In the genomic region with DNA sequence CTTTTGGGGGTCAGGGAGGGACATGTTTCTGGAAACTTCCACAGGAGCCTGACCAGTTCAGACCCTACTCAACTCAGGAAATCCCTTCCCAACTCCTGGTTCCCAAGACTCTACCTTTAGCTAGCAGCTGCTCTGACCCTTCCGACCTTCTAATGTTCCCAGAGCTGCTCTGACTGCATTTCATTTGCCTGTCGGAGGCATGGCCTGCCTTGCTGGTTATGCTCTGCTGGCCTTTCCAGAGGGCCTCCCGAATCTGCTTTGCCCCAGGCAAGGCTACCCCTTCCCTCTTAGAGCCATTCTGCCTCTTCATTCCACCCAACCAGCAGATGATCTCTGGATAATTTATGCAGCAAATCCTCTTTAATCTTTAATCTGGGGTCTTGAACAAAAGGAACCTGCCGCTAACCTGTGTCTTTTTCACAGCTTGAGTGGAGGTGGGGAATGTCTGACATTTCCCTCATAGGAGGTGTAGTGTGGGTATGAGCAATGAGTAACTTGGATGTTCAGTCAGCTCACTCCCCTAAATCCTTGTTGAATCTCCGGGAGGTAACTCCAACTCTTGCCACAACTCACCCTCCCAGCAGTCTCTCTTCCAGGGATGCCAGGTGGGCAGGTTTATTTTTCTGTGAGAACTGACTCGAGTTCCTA, we compare ENCODE assay signal across 8 mouse cellular contexts. TPM values are rescaled to one million over a fixed set of nuclear protein-coding genes. Genes with fewer than 3 reads are reported as not detected.
DNase-seq lines count a peak whose midpoint lies in the region; ATAC-seq and TF ChIP-seq lines count a peak whose summit lies in the region.

No protein-coding gene starts in this region.

- TF ChIP-seq POLR2A in liver, adult 2 months (IDR thresholded peaks at IDR 0.05; ENCODE audit: extremely low read depth, insufficient read depth, low read length), result no peak
- no peak for TF ChIP-seq POLR2A in kidney, adult 2 months (IDR thresholded peaks at IDR 0.05; ENCODE audit: low read depth, low read length)

- peak overlapping the region; percentile 56; the same call in 1 of the 2 replicates for H3K4me3 ChIP-seq in liver, adult 2 months (ENCODE audit: insufficient read depth, low read depth, low read length)
- no peak overlapping the region for H3K4me3 ChIP-seq in kidney, adult 2 months (ENCODE audit: insufficient read depth, low read depth, low read length)
- H3K4me3 ChIP-seq in midbrain, embryonic 15.5 days, result peak overlapping the region; percentile 70

- H3K36me3 ChIP-seq in liver, adult 2 months (ENCODE audit: control insufficient read depth, insufficient read depth, low read length), result no peaks in the 10 kb centered on the region
- no peaks in the 10 kb centered on the region for H3K36me3 ChIP-seq in kidney, adult 2 months (ENCODE audit: control insufficient read depth, insufficient read depth, low read length)
- H3K36me3 ChIP-seq in midbrain, embryonic 15.5 days (replicated peaks), result no peaks in the 10 kb centered on the region

- H3K27ac ChIP-seq in liver, adult 2 months (replicated peaks; ENCODE audit: insufficient read depth, low read depth, low read length), result no peak overlapping the region
- peak overlapping the region; percentile 6 for H3K27ac ChIP-seq in kidney, adult 2 months (ENCODE audit: insufficient read depth, low read depth, low read length)
- peak overlapping the region; percentile 64; the same call in 1 of the 2 replicates for H3K27ac ChIP-seq in midbrain, embryonic 15.5 days

- no peak overlapping the region for H3K9ac ChIP-seq in liver, adult 2 months (ENCODE audit: low read depth, low read length)
- peak overlapping the region; percentile 60 for H3K9ac ChIP-seq in midbrain, embryonic 15.5 days

- intact Hi-C loops in gastrocnemius, postnatal 14 days (cut with DNase I; ENCODE audit: low total_unique reads), result no loop called here

- H3K27me3 ChIP-seq in liver, adult 2 months (ENCODE audit: control insufficient read depth, insufficient read depth, low read length), result no peaks in the 10 kb centered on the region
- no peaks in the 10 kb centered on the region for H3K27me3 ChIP-seq in kidney, adult 2 months (replicated peaks; ENCODE audit: control insufficient read depth, insufficient read depth, low read length)
- H3K27me3 ChIP-seq in midbrain, embryonic 15.5 days (replicated peaks), result no peaks in the 10 kb centered on the region

- H3K9me3 ChIP-seq in midbrain, embryonic 15.5 days, result no peaks in the 10 kb centered on the region

- TF ChIP-seq CTCF in liver, adult 2 months (IDR thresholded peaks at IDR 0.05; ENCODE audit: low read depth, low read length), result no peak
- TF ChIP-seq CTCF in kidney, adult 2 months (conservative IDR thresholded peaks at IDR 0.05; ENCODE audit: insufficient read depth, insufficient read length, low read depth, low read length), result no peak

- H3K4me1 ChIP-seq in liver, adult 2 months (ENCODE audit: control insufficient read depth, insufficient read depth, low read length), result peaks cover 3% of the 10 kb centered on the region; the same call in 1 of the 2 replicates
- peaks cover 2% of the 10 kb centered on the region; the same call in 1 of the 2 replicates for H3K4me1 ChIP-seq in kidney, adult 2 months (ENCODE audit: control insufficient read depth, insufficient read depth, low read length)
- peaks cover 16% of the 10 kb centered on the region for H3K4me1 ChIP-seq in midbrain, embryonic 15.5 days

- H3K4me2 ChIP-seq in midbrain, embryonic 15.5 days, result peak overlapping the region; percentile 91

- H3K79me2 ChIP-seq in liver, adult 2 months (ENCODE audit: control insufficient read depth, insufficient read depth, low read length), result no peaks in the 10 kb centered on the region

- DNase-seq in liver, adult 2 months (ENCODE audit: extremely low read depth, low read depth, low spot score), result no peak
- DNase-seq in liver, result no peak
- DNase-seq in kidney, adult 2 months, result peak; percentile 56
- no peak for DNase-seq in gastrocnemius, postnatal 14 days
- no peak for DNase-seq in spleen, postnatal 4 days (ENCODE audit: low spot score in 2 of 2)

- 61% methylated on average over 6 of the region's 6 CpGs for WGBS in liver, adult 2 months
- 18% methylated on average over 6 of the region's 6 CpGs for WGBS in kidney, adult 2 months
- WGBS in midbrain, embryonic 15.5 days, result 9% methylated on average over 6 of the region's 6 CpGs

- peak; percentile 2; the same call in 1 of the 2 replicates for ATAC-seq in erythroblast, adult 5-6 weeks (replicated peaks; ENCODE audit: low FRiP score, poor library complexity, severe bottlenecking)
- ATAC-seq in midbrain, embryonic 15.5 days (replicated peaks), result no peak
- no peak for ATAC-seq in CD4-positive, CD25-positive, alpha-beta regulatory T cell, adult 4 months

RNA-seq across cellular contexts. Expression of gene Sept4, which starts 9.0 kb away (rescaled TPM):
- 10.8 and 11.5 TPM in 2 replicates for total RNA-seq in liver, adult 2 months (2014; rRNA removed)
- 10.8 and 11.7 TPM in 2 replicates for polyA plus RNA-seq in liver, adult 2 months (2012; rRNA removed)
- not detected in 2 replicates for total RNA-seq in erythroblast, adult 5-6 weeks (2015; ENCODE audit: low replicate concordance)
- 2.8 and 9.3 TPM in 2 replicates for total RNA-seq in erythroblast, adult 5-6 weeks (2017; ENCODE audit: low replicate concordance)
- 36.6 and 43.1 TPM in 2 replicates for polyA plus RNA-seq in kidney, adult 2 months (2012; rRNA removed)
- polyA plus RNA-seq in midbrain, embryonic 15.5 days (2015; fragmentation: Nextera tagmentation; extraction: Ambion mirVana), result 28.2 and 28.4 TPM in 2 replicates
- total RNA-seq in gastrocnemius, postnatal 14 days (2021), result 10 to 100 TPM; 41.2 TPM
- polyA plus RNA-seq in CD4-positive, CD25-positive, alpha-beta regulatory T cell, adult 4 months (2017; shearing (Covaris generic)), result 1 to 10 TPM; 1.5 to 3.7 TPM

RNA-seq across cellular contexts. Expression of gene Gm11492, which starts 11.3 kb away (rescaled TPM):
- not detected in 2 replicates for total RNA-seq in liver, adult 2 months (2014; rRNA removed)
- polyA plus RNA-seq in liver, adult 2 months (2012; rRNA removed), result 0.04 TPM in 1 of 2 replicates, not detected in the other
- not detected in 2 replicates for total RNA-seq in erythroblast, adult 5-6 weeks (2015; ENCODE audit: low replicate concordance)
- not detected in 2 replicates for total RNA-seq in erythroblast, adult 5-6 weeks (2017; ENCODE audit: low replicate concordance)
- not detected in 2 replicates for polyA plus RNA-seq in kidney, adult 2 months (2012; rRNA removed)
- not detected in 2 replicates for polyA plus RNA-seq in midbrain, embryonic 15.5 days (2015; fragmentation: Nextera tagmentation; extraction: Ambion mirVana)
- not detected for total RNA-seq in gastrocnemius, postnatal 14 days (2021)
- polyA plus RNA-seq in CD4-positive, CD25-positive, alpha-beta regulatory T cell, adult 4 months (2017; shearing (Covaris generic)), result not detected

RNA-seq across cellular contexts. Expression of gene Mtmr4, which starts 14.2 kb away (rescaled TPM):
- 13.4 and 18.6 TPM in 2 replicates for total RNA-seq in liver, adult 2 months (2014; rRNA removed)
- 18.1 and 22.9 TPM in 2 replicates for polyA plus RNA-seq in liver, adult 2 months (2012; rRNA removed)
- total RNA-seq in erythroblast, adult 5-6 weeks (2015; ENCODE audit: low replicate concordance), result 4.0 and 4.2 TPM in 2 replicates
- 4.9 and 6.4 TPM in 2 replicates for total RNA-seq in erythroblast, adult 5-6 weeks (2017; ENCODE audit: low replicate concordance)
- 26.0 and 29.3 TPM in 2 replicates for polyA plus RNA-seq in kidney, adult 2 months (2012; rRNA removed)
- 57.2 and 59.8 TPM in 2 replicates for polyA plus RNA-seq in midbrain, embryonic 15.5 days (2015; fragmentation: Nextera tagmentation; extraction: Ambion mirVana)
- 10 to 100 TPM in 1 of 2 experiments, 1 to 10 TPM in 1; 9.5 to 12.4 TPM for total RNA-seq in gastrocnemius, postnatal 14 days (2021)
- 10 to 100 TPM in 1 of 2 experiments, 1 to 10 TPM in 1; 8.8 to 22.1 TPM for polyA plus RNA-seq in CD4-positive, CD25-positive, alpha-beta regulatory T cell, adult 4 months (2017; shearing (Covaris generic))

RNA-seq across cellular contexts. Expression of gene Hsf5, which starts 39.2 kb away (rescaled TPM):
- total RNA-seq in liver, adult 2 months (2014; rRNA removed), result 0.07 and 0.09 TPM in 2 replicates
- 0.05 TPM in 1 of 2 replicates, not detected in the other for polyA plus RNA-seq in liver, adult 2 months (2012; rRNA removed)
- 0.38 TPM in 1 of 2 replicates, not detected in the other for total RNA-seq in erythroblast, adult 5-6 weeks (2015; ENCODE audit: low replicate concordance)
- not detected in 2 replicates for total RNA-seq in erythroblast, adult 5-6 weeks (2017; ENCODE audit: low replicate concordance)
- polyA plus RNA-seq in kidney, adult 2 months (2012; rRNA removed), result 0.05 and 0.12 TPM in 2 replicates
- 0.37 and 0.61 TPM in 2 replicates for polyA plus RNA-seq in midbrain, embryonic 15.5 days (2015; fragmentation: Nextera tagmentation; extraction: Ambion mirVana)
- not detected for total RNA-seq in gastrocnemius, postnatal 14 days (2021)
- polyA plus RNA-seq in CD4-positive, CD25-positive, alpha-beta regulatory T cell, adult 4 months (2017; shearing (Covaris generic)), result under 1 TPM; 0.17 to 0.19 TPM
